Mouse (Mus musculus) gastrocnemius, postnatal 14 days (tissue): ENCODE measurements at regions not wholly inside any gene's neighbourhood (a gene's known extent, or its start where the extent isn't known, plus 50 kb on each side); places are given as distances from the start of the nearest gene placed in this dataset.
A peak's percentile ranks its signal among the peaks of the same experiment; 100 is the strongest.

ENCODE experiments used
- DNase-seq: peaks from one replicate; pipeline ENCODE4 v3.0.0; 2021; ENCODE audit warnings: mixed read lengths
- intact Hi-C: fragments of 180-260 bp; cut with DNase I; formaldehyde crosslinking; loops from one replicate; pipeline ENCODE4 v1.15.1; 2025; ENCODE audit warnings: low total_unique reads

DNA sequence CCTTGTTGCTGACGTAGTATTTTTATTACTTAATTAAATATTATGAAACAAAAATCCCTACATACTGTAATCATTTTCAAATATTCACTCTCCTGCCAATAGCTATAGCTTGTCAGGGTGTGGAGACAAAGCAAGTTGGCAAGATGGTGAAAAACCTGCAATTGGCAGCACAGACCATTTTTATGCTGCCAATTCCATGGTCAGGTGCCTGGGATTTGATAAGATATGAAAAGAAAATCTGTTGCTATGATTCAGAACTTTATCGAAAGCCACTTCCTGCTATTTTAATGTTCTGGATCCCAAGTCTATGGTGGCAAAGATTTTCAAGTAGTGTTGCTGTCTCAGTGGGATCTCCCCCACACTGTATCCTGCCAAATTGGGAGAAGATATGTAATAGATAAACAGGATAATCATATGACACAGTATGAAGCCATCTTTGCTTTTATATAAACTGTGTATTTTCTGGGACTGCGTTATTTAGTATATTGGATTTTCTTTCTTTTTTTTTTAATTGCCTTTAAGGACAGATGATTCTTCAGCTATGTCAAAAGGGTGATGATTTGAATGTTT, 165.3 kb upstream of the Lrrc3b start:
- intact Hi-C loops: no loop called here

DNA sequence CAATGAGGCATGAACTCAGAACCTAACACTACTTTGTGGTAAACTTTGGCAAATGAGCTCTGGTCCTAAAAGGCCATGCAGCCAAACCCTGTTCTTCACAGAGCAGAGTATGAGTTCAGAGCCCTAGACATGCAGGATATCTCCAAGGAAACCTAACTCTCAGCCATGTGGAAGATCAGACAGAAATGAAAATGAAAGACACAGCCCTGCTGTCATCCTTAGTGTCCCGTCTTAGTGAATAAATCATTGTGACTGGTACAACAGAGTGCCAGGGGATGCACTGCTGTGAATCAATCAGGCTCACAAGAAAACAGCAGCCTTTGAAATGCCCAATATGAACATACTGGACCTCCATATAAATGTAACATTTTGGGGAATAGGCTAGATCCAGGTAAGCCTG, 171.4 kb upstream of the Lrrc3b start:
- intact Hi-C loops: no loop called here
- DNase-seq: no peak

More for the DNA sequence above, 165.3 kb upstream of the Lrrc3b start:
- DNase-seq: no peak

GRCm38 (mm10) chr14:15634581-15634980, 195.8 kb upstream of the Lrrc3b start:
- intact Hi-C loops: no loop called here
- DNase-seq: no peak

GRCm38 (mm10) chr14:15637681-15638080, 198.9 kb upstream of the Lrrc3b start:
- DNase-seq: no peak
- intact Hi-C loops: no loop called here

- intact Hi-C loops: no loop called here
- no peak for DNase-seq
These were observed 200.1 kb upstream of the Lrrc3b start for GRCm38 (mm10) chr14:15638869-15639268.

DNA sequence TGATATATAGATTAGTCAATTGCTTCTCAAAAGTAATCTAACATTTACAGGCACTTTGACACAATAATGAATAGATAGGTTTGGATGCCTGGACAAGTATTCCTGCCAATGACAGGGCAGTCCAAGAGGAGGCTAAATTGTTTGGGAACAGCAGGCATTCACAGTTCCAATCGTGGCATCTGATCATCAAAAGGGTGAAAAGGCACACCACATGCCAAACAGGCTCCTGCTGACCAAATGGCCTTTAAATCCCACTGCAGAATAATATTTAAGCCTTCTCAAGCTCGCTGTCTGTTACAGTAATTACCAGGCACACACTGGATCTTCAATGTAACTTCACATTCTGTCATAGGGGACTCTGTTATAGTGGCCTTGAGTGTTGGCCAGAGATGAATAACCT, 222.1 kb upstream of the Lrrc3b start:
- intact Hi-C loops: no loop called here
- DNase-seq: no peak

DNA sequence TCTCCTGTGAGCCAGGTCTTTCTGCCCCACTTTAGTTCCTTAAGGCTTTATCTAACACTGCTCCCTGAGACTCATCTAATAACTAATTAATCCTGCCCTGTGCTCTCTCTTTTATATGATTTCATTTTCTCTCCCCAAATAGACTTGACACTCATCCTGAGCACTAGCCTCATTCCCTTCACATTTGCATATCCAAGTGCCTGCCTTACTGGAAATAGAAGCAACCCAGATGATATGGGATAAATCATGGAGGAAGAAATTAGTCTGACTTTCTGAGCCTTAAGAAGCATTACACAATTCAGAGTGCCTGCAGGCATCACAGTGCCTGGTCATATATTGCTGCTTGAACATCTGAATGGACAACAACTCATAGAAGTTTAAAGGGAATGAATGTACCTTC, 233.5 kb upstream of the Lrrc3b start:
- DNase-seq: no peak
- intact Hi-C loops: no loop called here

- no peak for DNase-seq
- intact Hi-C loops: no loop called here
These were observed 238.4 kb upstream of the Lrrc3b start for GRCm38 (mm10) chr14:15677218-15677617.

DNA sequence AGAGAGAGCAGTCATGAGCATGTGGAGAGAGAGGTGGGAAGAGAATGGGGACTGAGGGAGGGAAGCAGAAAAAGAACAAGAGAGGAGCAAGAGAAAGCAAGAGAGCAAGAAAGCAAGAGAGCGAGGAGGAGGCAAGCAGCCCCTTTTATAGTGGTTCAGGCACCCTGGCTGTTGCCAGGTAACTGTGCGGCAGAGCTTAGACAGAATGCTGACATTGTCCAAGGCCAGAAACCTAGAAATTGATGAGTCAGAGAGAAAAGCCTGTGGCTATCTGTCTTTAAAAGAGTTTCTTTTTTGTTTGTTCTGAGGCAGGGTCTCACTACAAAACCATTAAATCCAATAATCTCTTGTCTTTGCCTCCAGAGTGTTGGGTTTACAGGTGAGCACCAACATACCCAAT, 240.7 kb upstream of the Lrrc3b start:
- no peak for DNase-seq
- intact Hi-C loops: no loop called here

- DNase-seq: no peak
- intact Hi-C loops: no loop called here
These were observed 259.2 kb upstream of the Lrrc3b start for GRCm38 (mm10) chr14:15698001-15698400.

DNA sequence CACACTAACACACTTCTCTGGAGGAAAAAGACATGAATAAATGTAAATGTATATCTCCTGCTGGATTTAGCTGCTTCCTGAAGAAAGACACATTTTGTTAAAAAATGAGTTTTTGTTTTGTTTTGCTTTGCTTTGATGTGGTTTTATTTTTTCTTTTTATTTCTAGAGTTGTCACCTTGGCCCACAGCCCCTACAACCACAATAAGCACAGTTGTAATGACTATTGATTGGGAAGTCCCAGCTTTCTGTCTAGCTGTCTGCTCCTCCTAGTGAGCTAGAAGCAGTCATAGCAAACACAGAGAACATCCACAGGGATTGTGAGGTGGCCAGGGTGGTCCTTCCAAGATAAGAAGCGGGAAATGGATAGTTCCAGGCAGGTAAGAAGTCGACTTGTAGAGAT, 259.8 kb upstream of the Lrrc3b start:
- intact Hi-C loops: no loop called here
- DNase-seq: no peak

DNA sequence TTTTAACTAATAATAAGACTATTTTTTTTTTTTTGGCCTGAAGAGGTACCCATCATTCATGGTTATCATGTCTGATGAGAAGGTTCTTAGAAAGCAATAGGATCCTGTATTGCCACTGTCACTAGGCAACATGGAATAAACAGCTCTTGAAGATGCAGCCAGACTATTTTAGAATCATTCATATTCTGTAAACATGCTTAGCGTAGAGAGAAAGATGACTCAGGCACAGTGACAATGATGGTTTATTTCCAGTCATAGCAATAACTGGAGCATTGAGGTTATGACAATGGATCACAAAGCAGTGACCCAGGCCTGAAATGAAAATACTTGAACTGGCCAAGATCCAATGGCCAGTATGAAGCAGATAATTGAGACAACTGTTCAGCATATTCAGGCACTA, 283.3 kb upstream of the Lrrc3b start:
- no peak for DNase-seq
- intact Hi-C loops: no loop called here

GRCm38 (mm10) chr14:15746629-15747238, 307.9 kb upstream of the Lrrc3b start:
- intact Hi-C loops: no loop called here
- no peak for DNase-seq

DNA sequence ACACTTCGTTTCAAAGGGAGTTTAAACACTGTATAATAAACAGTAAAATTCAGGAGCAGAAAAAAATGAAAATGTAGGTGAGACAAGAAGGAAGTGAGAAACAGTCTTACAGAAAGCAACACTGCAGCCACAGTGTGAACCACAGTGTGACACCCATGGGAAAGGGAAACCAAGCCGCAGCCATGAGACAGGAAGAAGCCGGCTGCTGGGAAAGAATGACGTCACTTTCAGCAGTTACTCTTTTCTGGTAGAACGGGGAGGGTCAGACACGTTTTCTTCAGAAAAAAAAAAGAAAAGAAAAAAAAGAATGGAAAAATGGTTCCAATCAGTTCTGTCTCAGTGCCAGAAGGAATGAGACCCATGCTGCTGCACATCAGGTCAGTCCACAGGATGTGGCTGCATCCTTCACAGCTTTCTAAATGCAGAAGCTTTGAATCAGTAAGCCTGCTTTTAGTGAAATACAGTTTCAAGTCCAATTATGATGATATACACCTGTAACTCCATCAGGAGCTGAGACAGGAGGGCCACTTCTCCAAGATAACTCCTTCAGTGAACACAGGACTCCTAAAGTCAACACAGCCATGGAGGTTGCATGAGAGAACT, 331.2 kb upstream of the Lrrc3b start:
- intact Hi-C loops: loop anchor here (10.0 kb wide), 1 partner anchor 395 kb away; no protein-coding TSS in a partner anchor
- DNase-seq: no peak

DNA sequence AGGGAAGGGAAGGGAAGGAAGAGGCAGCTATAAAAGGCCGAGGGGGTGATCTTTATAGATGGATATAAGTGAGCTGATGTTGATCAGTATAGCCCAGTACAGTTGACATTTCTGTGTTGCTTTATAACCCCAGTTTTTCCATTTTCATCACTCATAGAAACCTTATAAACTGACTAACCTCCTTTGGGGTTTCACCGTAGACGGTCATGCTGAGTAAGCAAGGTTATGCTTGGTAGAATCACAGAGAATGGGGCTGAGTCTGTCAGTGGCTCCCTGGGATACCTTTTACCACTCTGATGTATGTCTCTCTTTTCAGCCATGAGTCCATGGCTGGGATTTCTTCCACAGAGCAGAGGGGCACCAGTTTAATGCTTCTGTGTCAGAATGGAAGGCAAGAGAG, 345.9 kb upstream of the Lrrc3b start:
- no peak for DNase-seq
- intact Hi-C loops: no loop called here

DNA sequence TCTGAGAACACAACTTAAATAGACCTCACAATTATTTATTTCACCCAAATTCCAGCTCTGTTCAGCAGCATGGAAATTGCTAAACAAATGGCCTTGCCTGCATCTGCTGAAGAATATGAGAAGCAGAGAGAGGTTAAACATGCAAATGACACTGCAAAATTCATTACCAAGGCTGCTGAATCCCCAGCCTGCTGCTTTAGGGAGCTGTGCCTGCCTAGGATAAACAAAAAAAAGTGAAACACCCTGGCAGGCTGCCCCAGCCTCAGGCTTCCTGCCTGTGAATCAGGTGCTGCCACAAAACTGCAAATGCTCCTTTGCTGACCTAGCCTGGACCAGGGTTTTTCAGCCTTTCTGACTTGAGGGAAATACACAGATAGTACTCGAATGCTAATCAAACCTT, 346.4 kb upstream of the Lrrc3b start:
- intact Hi-C loops: no loop called here
- DNase-seq: peak; percentile 5

DNA sequence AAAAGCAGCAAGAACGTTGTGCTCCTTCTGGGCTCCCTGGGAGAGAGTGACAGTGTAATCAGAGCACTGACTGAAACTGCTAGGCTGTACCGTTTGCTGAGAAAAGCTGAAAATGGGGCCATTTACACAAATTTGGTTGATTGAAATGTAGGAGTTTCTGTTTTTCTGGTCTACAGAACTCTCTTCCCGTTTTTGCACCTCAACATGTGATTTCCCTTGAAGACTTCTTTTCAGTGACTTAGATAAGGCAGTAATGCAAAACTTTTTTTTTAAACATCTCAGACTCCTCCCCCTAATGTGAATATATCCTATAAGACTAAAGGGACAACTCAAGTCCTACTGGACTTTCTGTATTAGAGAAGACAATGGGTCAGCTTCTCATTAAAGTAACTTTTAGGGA, 356.9 kb upstream of the Lrrc3b start:
- no peak for DNase-seq
- intact Hi-C loops: no loop called here

DNA sequence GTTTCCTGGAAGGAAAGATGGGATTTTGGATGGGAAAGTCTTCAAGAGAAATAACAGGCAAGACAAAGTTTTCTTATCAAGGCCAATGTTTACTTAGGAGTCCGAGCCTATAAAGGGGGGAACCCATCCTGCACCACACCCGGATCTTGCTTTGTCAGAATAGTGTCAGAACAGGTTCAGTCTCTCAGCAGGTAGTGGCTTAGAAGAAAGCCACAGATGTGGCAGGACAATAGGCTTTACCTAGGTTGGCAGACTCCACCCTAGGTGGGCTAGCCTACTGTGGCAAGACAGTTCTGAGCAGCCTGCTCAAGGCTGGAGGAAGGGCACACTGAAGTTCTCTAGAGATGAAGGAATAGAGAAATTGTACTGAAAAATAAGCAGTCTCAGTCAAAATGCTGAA, 358.2 kb upstream of the Lrrc3b start:
- intact Hi-C loops: no loop called here
- DNase-seq: no peak

DNA sequence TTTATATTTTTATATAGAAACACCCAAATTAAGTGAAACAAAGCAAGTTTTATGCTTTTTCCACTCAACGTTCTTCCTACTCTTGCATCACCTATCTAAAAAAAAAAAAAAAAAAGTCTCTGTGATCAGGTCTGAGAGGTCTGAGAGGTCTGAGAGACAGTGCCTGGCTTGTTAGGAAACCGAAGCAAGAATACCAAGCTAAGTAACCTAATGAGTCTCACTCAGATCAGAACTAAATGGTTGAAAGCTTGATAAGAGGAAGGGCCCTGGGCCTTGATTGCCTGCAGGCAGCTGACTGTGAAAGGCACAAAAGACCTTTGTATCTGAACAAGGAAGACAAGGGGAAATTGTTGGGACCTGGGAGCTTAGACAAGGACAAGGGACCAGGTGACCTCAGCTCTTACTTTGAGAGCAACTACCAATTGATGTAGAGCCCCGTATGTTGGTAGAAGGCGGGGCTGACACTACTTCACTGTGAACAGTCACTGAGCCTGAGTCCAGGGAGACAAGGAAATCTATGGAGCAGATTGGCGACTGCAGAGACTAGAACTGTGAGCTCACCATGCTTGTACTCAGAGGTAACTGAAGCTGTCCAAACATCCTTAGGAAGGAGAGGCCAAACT, 362.8 kb upstream of the Lrrc3b start:
- intact Hi-C loops: no loop called here
- DNase-seq: no peak

DNA sequence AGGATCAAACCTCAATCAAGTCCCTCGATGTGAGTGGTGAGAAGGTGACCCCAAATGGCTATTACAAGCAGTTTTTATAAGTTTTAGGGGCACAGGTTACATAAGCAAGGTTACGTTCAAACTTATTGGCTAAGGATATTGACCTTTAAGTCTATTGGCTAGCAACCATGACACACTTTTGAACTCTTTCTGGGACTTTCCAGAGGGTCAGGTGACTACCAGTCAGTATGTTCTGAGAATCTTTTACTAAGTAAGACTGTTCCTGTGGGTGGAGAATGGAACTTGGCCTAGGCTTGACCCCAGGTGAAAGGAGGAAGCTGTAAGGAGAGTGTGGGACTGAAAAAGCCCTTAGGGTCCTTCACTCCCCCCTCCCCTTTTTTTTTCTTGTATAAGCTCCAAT, 370.3 kb upstream of the Lrrc3b start:
- intact Hi-C loops: no loop called here
- no peak for DNase-seq

DNA sequence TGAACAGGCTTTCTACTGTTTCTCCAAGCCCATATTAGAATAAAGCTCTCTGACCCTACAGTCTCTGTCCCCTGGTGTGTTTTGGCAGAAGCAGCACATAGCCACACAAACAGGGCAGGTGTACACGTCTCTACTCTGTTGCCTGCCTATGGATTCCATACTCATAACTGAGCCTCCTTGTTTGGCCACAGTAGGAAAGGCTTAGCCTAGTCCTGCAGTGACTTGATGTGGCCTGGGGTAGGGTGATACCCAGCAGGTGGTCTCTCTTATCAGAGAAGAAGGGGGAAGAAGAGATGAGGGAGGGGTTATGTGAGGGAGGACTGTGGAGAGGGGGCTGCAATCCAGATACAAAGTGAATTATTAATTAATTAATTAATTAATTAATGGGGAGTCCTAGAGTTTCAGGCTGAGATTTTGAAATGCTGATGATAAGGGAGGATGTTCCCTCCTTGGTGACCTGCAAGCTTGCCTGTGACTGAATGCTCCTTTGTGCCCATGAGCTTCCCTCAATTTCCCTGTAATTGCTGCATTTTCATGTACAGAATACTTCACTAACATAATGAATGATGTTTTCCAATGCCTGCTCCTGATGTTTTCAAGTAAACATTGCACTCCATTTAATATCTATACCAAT, 402.7 kb upstream of the Lrrc3b start:
- no peak for DNase-seq
- intact Hi-C loops: no loop called here
